In genomic region chr9:48421561-48421960, GRCm38 (mm10) we compare ENCODE assay signal across 18 mouse cellular contexts.
"Had no signal": no experiment of that assay in that cellular context is flagged by ENCODE, and none has a peak within 500 bp of the region (broad histone marks: within the 10 kb centered on the region; RNA-seq: fewer than 3 reads in every experiment).

No protein-coding gene starts in this region.

- H3K27ac ChIP-seq: liver, embryonic 15.5 days; lung, embryonic 15.5 days; midbrain, embryonic 10.5 days; midbrain, embryonic 12.5 days; neural tube, embryonic 12.5 days had no signal

- ATAC-seq: lung, postnatal 0 days; midbrain, embryonic 16.5 days had no signal

- H3K9ac ChIP-seq: liver, embryonic 15.5 days; liver, postnatal 0 days; lung, embryonic 15.5 days; midbrain, embryonic 12.5 days; neural tube, embryonic 12.5 days had no signal

- H3K27me3 ChIP-seq: liver, embryonic 15.5 days; lung, embryonic 15.5 days; midbrain, embryonic 12.5 days; neural tube, embryonic 12.5 days had no signal

- H3K4me3 ChIP-seq: liver, embryonic 15.5 days; lung, embryonic 15.5 days; midbrain, embryonic 10.5 days; midbrain, embryonic 12.5 days; myocyte; neural tube, embryonic 12.5 days had no signal

- H3K4me2 ChIP-seq: lung, embryonic 15.5 days; midbrain, embryonic 12.5 days; neural tube, embryonic 12.5 days had no signal

- H3K36me3 ChIP-seq: liver, embryonic 15.5 days; lung, embryonic 15.5 days; midbrain, embryonic 10.5 days; midbrain, embryonic 12.5 days; neural tube, embryonic 12.5 days had no signal

- H3K9me3 ChIP-seq: liver, embryonic 15.5 days; lung, embryonic 15.5 days; midbrain, embryonic 10.5 days; midbrain, embryonic 12.5 days; neural tube, embryonic 12.5 days had no signal

- DNase-seq: liver, postnatal 0 days; lung, adult 2 months; lung, postnatal 14 days; midbrain, embryonic 14.5 days; right cerebral cortex, postnatal 25 days; right cerebral cortex, postnatal 4 days; spleen, adult 18-20 months; thymus, adult 18-20 months; thymus, postnatal 14 days; thymus, postnatal 36 days had no signal

- H3K4me1 ChIP-seq: liver, embryonic 15.5 days; lung, embryonic 15.5 days; midbrain, embryonic 10.5 days; midbrain, embryonic 12.5 days; neural tube, embryonic 12.5 days had no signal
